Mouse (Mus musculus): ENCODE data around the gene Medag.

Gene Medag

GRCm38 (mm10) chr5:149428810-149429255 is 17.3 kb downstream of the Medag start:
- no peak for DNase-seq (ENCODE audit: low read depth in 1 of 2, low spot score in 2 of 2)

GRCm38 (mm10) chr5:149429541-149429940 is 18.0 kb downstream of the Medag start:
- DNase-seq (ENCODE audit: low read depth in 1 of 2, low spot score in 2 of 2), result no peak

- DNase-seq (ENCODE audit: low read depth in 1 of 2, low spot score in 2 of 2), result no peak
Measured at GRCm38 (mm10) chr5:149430943-149431342, 19.4 kb downstream of the Medag start.

- no peak for DNase-seq (ENCODE audit: low read depth in 1 of 2, low spot score in 2 of 2)
Measured at GRCm38 (mm10) chr5:149433618-149434017, 22.1 kb downstream of the Medag start.

GRCm38 (mm10) chr5:149434141-149434690 is 22.7 kb downstream of the Medag start:
- no peak for DNase-seq (ENCODE audit: low read depth in 1 of 2, low spot score in 2 of 2)

GRCm38 (mm10) chr5:149436541-149436940 is 25.0 kb downstream of the Medag start:
- DNase-seq (ENCODE audit: low read depth in 1 of 2, low spot score in 2 of 2), result no peak

- DNase-seq (ENCODE audit: low read depth in 1 of 2, low spot score in 2 of 2), result no peak
Measured at GRCm38 (mm10) chr5:149437150-149437549, 25.6 kb downstream of the Medag start.

GRCm38 (mm10) chr5:149439531-149440179 is 28.1 kb downstream of the Medag start, which contains the start of gene Tex26:
TSS of gene Tex26 (plus strand) at chr5:149439660.
- DNase-seq (ENCODE audit: low read depth in 1 of 2, low spot score in 2 of 2), result no peak

- no peak for DNase-seq (ENCODE audit: low read depth in 1 of 2, low spot score in 2 of 2)
Measured at GRCm38 (mm10) chr5:149440180-149440573, 28.6 kb downstream of the Medag start.

- no peak for DNase-seq (ENCODE audit: low read depth in 1 of 2, low spot score in 2 of 2)
Measured at GRCm38 (mm10) chr5:149441646-149442276, 30.2 kb downstream of the Medag start.

- no peak for DNase-seq (ENCODE audit: low read depth in 1 of 2, low spot score in 2 of 2)
Measured at GRCm38 (mm10) chr5:149442277-149442660, 30.7 kb downstream of the Medag start.

- no peak for DNase-seq (ENCODE audit: low read depth in 1 of 2, low spot score in 2 of 2)
Measured at GRCm38 (mm10) chr5:149444451-149444850, 32.9 kb downstream of the Medag start.

- no peak for DNase-seq (ENCODE audit: low read depth in 1 of 2, low spot score in 2 of 2)
Measured at GRCm38 (mm10) chr5:149446495-149446894, 34.9 kb downstream of the Medag start.

GRCm38 (mm10) chr5:149447733-149448132 is 36.2 kb downstream of the Medag start:
- DNase-seq (ENCODE audit: low read depth in 1 of 2, low spot score in 2 of 2), result no peak

GRCm38 (mm10) chr5:149449406-149449805 is 37.9 kb downstream of the Medag start:
- no peak for DNase-seq (ENCODE audit: low read depth in 1 of 2, low spot score in 2 of 2)

- no peak for DNase-seq (ENCODE audit: low read depth in 1 of 2, low spot score in 2 of 2)
Measured at GRCm38 (mm10) chr5:149451209-149451681, 39.7 kb downstream of the Medag start.

- peak in 1 of 2 experiments; percentile 41 for DNase-seq (ENCODE audit: low read depth in 1 of 2, low spot score in 2 of 2)
Measured at GRCm38 (mm10) chr5:149454281-149454680, 42.7 kb downstream of the Medag start.

GRCm38 (mm10) chr5:149456544-149456943 is 45.0 kb downstream of the Medag start:
- no peak for DNase-seq (ENCODE audit: low read depth in 1 of 2, low spot score in 2 of 2)

GRCm38 (mm10) chr5:149462071-149462470 is 50.5 kb downstream of the Medag start:
- DNase-seq (ENCODE audit: low read depth in 1 of 2, low spot score in 2 of 2), result no peak

GRCm38 (mm10) chr5:149465305-149465704 is 53.8 kb downstream of the Medag start:
- DNase-seq (ENCODE audit: low read depth in 1 of 2, low spot score in 2 of 2), result no peak

GRCm38 (mm10) chr5:149474142-149474541 is 62.6 kb downstream of the Medag start:
- no peak for DNase-seq (ENCODE audit: low read depth in 1 of 2, low spot score in 2 of 2)
